ENCODE assay signal across 11 mouse cellular contexts in genomic region chr9:55918579-55918978, GRCm38 (mm10). TPM values are rescaled to one million over a fixed set of nuclear protein-coding genes. Genes with fewer than 3 reads are reported as not detected.
DNase-seq lines count a peak whose midpoint lies in the region; ATAC-seq lines count a peak whose summit lies in the region.
"Had no signal": no experiment of that assay in that cellular context is flagged by ENCODE, and none has a peak within 500 bp of the region (broad histone marks: within the 10 kb centered on the region; RNA-seq: fewer than 3 reads in every experiment).

No protein-coding gene starts in this region.

- WGBS in hindbrain, embryonic 14.5 days = 77% methylated on average over 3 of the region's 3 CpGs
- WGBS in hindbrain, embryonic 10.5 days = 70% methylated on average over 3 of the region's 3 CpGs
- 56% methylated on average over 3 of the region's 3 CpGs for WGBS in midbrain, embryonic 14.5 days
- WGBS in midbrain, embryonic 15.5 days = 73% methylated on average over 3 of the region's 3 CpGs

- no peaks in the 10 kb centered on the region for H3K27me3 ChIP-seq in hindbrain, embryonic 14.5 days (ENCODE audit: control insufficient read depth, insufficient read depth, low read length)
- H3K27me3 ChIP-seq in hindbrain, embryonic 10.5 days (ENCODE audit: insufficient read depth, poor library complexity, severe bottlenecking) = no peaks in the 10 kb centered on the region
- H3K27me3 ChIP-seq in midbrain, embryonic 14.5 days (ENCODE audit: control insufficient read depth, insufficient read depth, low read length) = no peaks in the 10 kb centered on the region
- no peaks in the 10 kb centered on the region for H3K27me3 ChIP-seq in midbrain, embryonic 15.5 days (replicated peaks)

- H3K27ac ChIP-seq in hindbrain, embryonic 14.5 days = no peak overlapping the region
- H3K27ac ChIP-seq in hindbrain, embryonic 10.5 days = no peak overlapping the region
- H3K27ac ChIP-seq in midbrain, embryonic 14.5 days (replicated peaks; ENCODE audit: low read depth, low read length) = no peak overlapping the region
- no peak overlapping the region for H3K27ac ChIP-seq in midbrain, embryonic 15.5 days
- H3K27ac ChIP-seq: macrophage had no signal

- H3K9me3 ChIP-seq in hindbrain, embryonic 14.5 days (ENCODE audit: control insufficient read depth, low read length) = no peaks in the 10 kb centered on the region
- no peaks in the 10 kb centered on the region for H3K9me3 ChIP-seq in hindbrain, embryonic 10.5 days
- H3K9me3 ChIP-seq in midbrain, embryonic 14.5 days (ENCODE audit: control insufficient read depth, low read length) = no peaks in the 10 kb centered on the region
- no peaks in the 10 kb centered on the region for H3K9me3 ChIP-seq in midbrain, embryonic 15.5 days

- no peak overlapping the region for H3K4me3 ChIP-seq in hindbrain, embryonic 14.5 days (replicated peaks; ENCODE audit: low read length)
- H3K4me3 ChIP-seq in hindbrain, embryonic 10.5 days = no peak overlapping the region
- no peak overlapping the region for H3K4me3 ChIP-seq in midbrain, embryonic 14.5 days (replicated peaks; ENCODE audit: low read depth, low read length)
- H3K4me3 ChIP-seq in midbrain, embryonic 15.5 days = no peak overlapping the region

- no peaks in the 10 kb centered on the region for H3K4me1 ChIP-seq in hindbrain, embryonic 14.5 days (replicated peaks; ENCODE audit: control insufficient read depth, insufficient read depth, low read length)
- no peaks in the 10 kb centered on the region for H3K4me1 ChIP-seq in hindbrain, embryonic 10.5 days (replicated peaks)
- H3K4me1 ChIP-seq in midbrain, embryonic 14.5 days (ENCODE audit: control insufficient read depth, insufficient read depth, low read length) = no peaks in the 10 kb centered on the region
- H3K4me1 ChIP-seq in midbrain, embryonic 15.5 days = no peaks in the 10 kb centered on the region

- no peak overlapping the region for H3K9ac ChIP-seq in hindbrain, embryonic 14.5 days
- H3K9ac ChIP-seq in midbrain, embryonic 14.5 days (replicated peaks; ENCODE audit: low read length) = no peak overlapping the region
- H3K9ac ChIP-seq in midbrain, embryonic 15.5 days = no peak overlapping the region

- ATAC-seq in hindbrain, embryonic 14.5 days (ENCODE audit: low FRiP score) = no peak
- no peak for ATAC-seq in midbrain, embryonic 14.5 days (ENCODE audit: low FRiP score, low TSS enrichment)
- ATAC-seq in midbrain, embryonic 15.5 days (replicated peaks) = no peak

- peak; percentile 82 for DNase-seq in hindbrain, embryonic 14.5 days (ENCODE audit: low spot score)
- DNase-seq in hindbrain, embryonic 10.5 days (ENCODE audit: low spot score) = no peak
- peak; percentile 84 for DNase-seq in midbrain, embryonic 14.5 days
- DNase-seq in c-Kit-positive CD71-negative TER-119-negative erythroid progenitor cells, embryonic 14.5 days (ENCODE audit: low read depth) = peak; percentile 40
- peak; percentile 66 for DNase-seq in retina, postnatal 1 day
- no peak for DNase-seq in spleen, postnatal 36 days (ENCODE audit: low spot score in 2 of 2)
- no peak for DNase-seq in layer of hippocampus, adult 8-10 months (ENCODE audit: low spot score in 2 of 2)
- DNase-seq: adrenal gland, postnatal 36 days; kidney, adult 8-10 months had no signal

- no peak overlapping the region for H3K4me2 ChIP-seq in hindbrain, embryonic 14.5 days (replicated peaks)
- H3K4me2 ChIP-seq in midbrain, embryonic 14.5 days (ENCODE audit: low read length) = no peak overlapping the region
- no peak overlapping the region for H3K4me2 ChIP-seq in midbrain, embryonic 15.5 days

- no peaks in the 10 kb centered on the region; the same call in 1 of the 2 replicates for H3K36me3 ChIP-seq in hindbrain, embryonic 14.5 days (replicated peaks; ENCODE audit: control insufficient read depth, insufficient read depth)
- no peaks in the 10 kb centered on the region for H3K36me3 ChIP-seq in hindbrain, embryonic 10.5 days
- no peaks in the 10 kb centered on the region for H3K36me3 ChIP-seq in midbrain, embryonic 14.5 days (ENCODE audit: control insufficient read depth, insufficient read depth, low read length)
- H3K36me3 ChIP-seq in midbrain, embryonic 15.5 days (replicated peaks) = no peaks in the 10 kb centered on the region

RNA-seq across cellular contexts. Expression of gene Scaper, which starts 19.3 kb away (rescaled TPM):
- 42.1 and 43.5 TPM in 2 replicates for polyA plus RNA-seq in hindbrain, embryonic 14.5 days (2014; fragmentation: Nextera tagmentation; extraction: Ambion mirVana)
- 7.2 and 7.9 TPM in 2 replicates for polyA plus RNA-seq in hindbrain, embryonic 10.5 days (2016; fragmentation: Nextera tagmentation; extraction: Ambion mirVana)
- polyA plus RNA-seq in midbrain, embryonic 14.5 days (2014; fragmentation: Nextera tagmentation; extraction: Ambion mirVana) = 37.4 and 48.9 TPM in 2 replicates
- 41.7 and 46.6 TPM in 2 replicates for polyA plus RNA-seq in midbrain, embryonic 15.5 days (2015; fragmentation: Nextera tagmentation; extraction: Ambion mirVana)
- total RNA-seq in layer of hippocampus, adult 8-10 months (2022) = 10 to 100 TPM; 31.4 to 36.8 (median 32.5) TPM

Comparison
In these comparisons a context has a peak if more than half of its experiments do, and no peak if none do; other contexts are left out.
1. DNase-seq: peak in hindbrain, embryonic 14.5 days (single experiment), midbrain, embryonic 14.5 days (single experiment), c-Kit-positive CD71-negative TER-119-negative erythroid progenitor cells, embryonic 14.5 days (single experiment) and retina, postnatal 1 day (single experiment); none in hindbrain, embryonic 10.5 days (single experiment), spleen, postnatal 36 days (0 of 2) and layer of hippocampus, adult 8-10 months (0 of 2).